Mouse (Mus musculus) forebrain, embryonic 11.5 days (tissue): ENCODE data around the gene 2310057N15Rik. TPM values are rescaled to one million over a fixed set of nuclear protein-coding genes. Genes with fewer than 3 reads are reported as not detected.
"Not testable (repeated sequence)": the region's sequence is repeated elsewhere in the genome, so short reads cannot be mapped to it uniquely, and the experiment has no call there.

ENCODE experiments used
- ATAC-seq: fragments of 200-750 bp; cut with Nextera tagmentation; replicated peaks from 2 replicates; pipeline ENCODE4 v1.8.0; 2017; ENCODE audit warnings: moderate TSS enrichment; ENCODE audit not compliant: low FRiP score
- DNase-seq: peaks from one replicate; pipeline ENCODE4 v3.0.0-alpha.2; 2017; ENCODE audit warnings: low spot score
- H3K27ac ChIP-seq: fragments of 300-500 bp; sonication (generic); 2 replicates; pipeline ENCODE4 v1.5.1; 2014; ENCODE audit warnings: low read depth, low read length
- H3K27me3 ChIP-seq: fragments of 300-500 bp; sonication (generic); 2 replicates; pipeline ENCODE4 v1.6.1; 2014; ENCODE audit warnings: mild to moderate bottlenecking, low read length, mixed read lengths; ENCODE audit not compliant: control insufficient read depth, insufficient read depth
- H3K36me3 ChIP-seq: fragments of 300-500 bp; sonication (generic); 2 replicates; pipeline ENCODE4 v1.6.1; 2014; ENCODE audit warnings: mild to moderate bottlenecking, low read length, moderate library complexity, mixed read lengths; ENCODE audit not compliant: control insufficient read depth, insufficient read depth
- H3K4me1 ChIP-seq: fragments of 300-500 bp; sonication (generic); replicated peaks from 2 replicates; pipeline ENCODE4 v1.6.1; 2014; ENCODE audit warnings: low read length, mixed read lengths; ENCODE audit not compliant: control insufficient read depth, insufficient read depth
- H3K4me2 ChIP-seq: fragments of 300-500 bp; sonication (generic); 2 replicates; pipeline ENCODE4 v1.6.1; 2014; ENCODE audit warnings: low read depth, mild to moderate bottlenecking, low read length, moderate library complexity, mixed read lengths; ENCODE audit not compliant: severe bottlenecking
- H3K4me3 ChIP-seq: fragments of 300-500 bp; sonication (generic); 2 replicates; pipeline ENCODE4 v1.5.1; 2014; ENCODE audit warnings: low read depth, low read length
- H3K9ac ChIP-seq: fragments of 300-500 bp; sonication (generic); 2 replicates; pipeline ENCODE4 v1.6.1; 2014; ENCODE audit warnings: low read length
- H3K9me3 ChIP-seq: fragments of 300-500 bp; sonication (generic); 2 replicates; pipeline ENCODE4 v1.6.1; 2016; ENCODE audit warnings: low read length, mixed read lengths; ENCODE audit not compliant: control insufficient read depth
- WGBS: fragments of 180-500 bp; shearing (Covaris S2); extraction: QIAGEN DNeasy Blood & Tissue Kit; methylation state at CpG from one replicate; pipeline ENCODE4 v1.1.7; 2014; 5-methylcytosine and 5-hydroxymethylcytosine counted together
- polyA plus RNA-seq: library from polyadenylated mRNA; unstranded; fragments of >200 nt; fragmentation: Nextera tagmentation; extraction: Ambion mirVana; gene quantifications from 2 replicates; pipeline ENCODE4 v1.2.1, GENCODE M21; 2014

2310057N15Rik gene
- not detected in 2 replicates for polyA plus RNA-seq

- Histone ChIP-seq H3K36me3 (no peaks in the 10 kb centered on the region), H3K27me3 (no peaks in the 10 kb centered on the region), H3K9ac (no peak within 1 kb of the TSS), H3K9me3 (no peaks in the 10 kb centered on the region), H3K27ac (no peak within 1 kb of the TSS), H3K4me2 (no peak within 1 kb of the TSS), H3K4me3 (no peak within 1 kb of the TSS), H3K4me1 (no peaks in the 10 kb centered on the region)
- 92% methylated on average over 2 of the region's 2 CpGs for WGBS
- ATAC-seq (no peak), DNase-seq (no peak)
These were observed at the start of gene 2310057N15Rik for GRCm38 (mm10) chr16:88774106-88774505. Gene 2310057N15Rik, minus strand, starts transcription at chr16:88774206.

DNA sequence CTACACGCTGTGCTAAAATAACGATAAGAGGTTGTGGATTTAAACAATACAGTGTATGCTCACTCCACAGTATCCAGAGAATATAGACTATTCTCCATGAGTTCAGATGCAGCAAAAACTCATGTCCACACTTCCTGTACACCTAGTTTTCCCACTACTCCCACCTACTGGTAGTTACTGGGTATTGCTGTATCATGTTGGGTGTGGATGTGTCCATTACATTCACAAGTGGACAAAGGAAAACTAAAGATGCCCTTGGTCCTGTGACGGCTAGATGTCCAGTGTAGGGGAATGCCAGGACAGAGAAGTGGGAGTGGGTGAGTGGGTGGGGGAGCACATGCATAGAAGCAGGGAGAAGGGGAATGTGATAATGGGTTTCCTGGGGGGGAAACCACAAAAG is 49.7 kb upstream of the 2310057N15Rik start:
- Histone ChIP-seq H3K9me3 (no peaks in the 10 kb centered on the region), H3K36me3 (no peaks in the 10 kb centered on the region), H3K27ac (no peak overlapping the region), H3K4me3 (no peak overlapping the region), H3K4me2 (no peak overlapping the region), H3K27me3 (no peaks in the 10 kb centered on the region), H3K4me1 (no peaks in the 10 kb centered on the region), H3K9ac (no peak overlapping the region)
- peak; percentile 64 for ATAC-seq
- WGBS, result 74% methylated on average over 3 of the region's 3 CpGs
- DNase-seq, result no peak

DNA sequence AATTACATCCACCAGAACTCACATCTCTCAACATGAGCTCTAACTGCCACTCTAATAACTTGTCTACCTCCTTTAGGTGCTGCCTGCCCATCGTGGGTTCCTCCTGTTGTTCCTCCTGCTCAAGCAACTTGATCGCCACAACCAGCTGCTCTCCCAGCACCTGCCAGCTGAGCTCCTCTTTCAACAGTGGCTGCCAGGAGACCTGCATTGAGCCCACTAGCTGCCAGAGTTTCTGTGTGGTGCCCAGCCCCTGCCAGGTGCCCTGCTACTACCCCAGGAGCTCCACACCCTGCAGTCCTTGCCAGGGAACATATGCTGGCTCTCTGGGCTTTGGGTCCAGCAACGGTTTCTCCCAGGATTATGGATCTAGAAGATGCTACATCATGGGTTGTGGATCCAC is 46.1 kb upstream of the 2310057N15Rik start, which contains the start of gene Krtap15:
Gene Krtap15 (plus strand): TSS at position 150 of the 400 bp plus-strand sequence.
- Histone ChIP-seq H3K36me3 (no peaks in the 10 kb centered on the region), H3K9ac (no peak within 1 kb of the TSS), H3K27ac (no peak within 1 kb of the TSS), H3K4me2 (no peak within 1 kb of the TSS), H3K4me3 (no peak within 1 kb of the TSS), H3K4me1 (no peaks in the 10 kb centered on the region), H3K9me3 (no peaks in the 10 kb centered on the region), H3K27me3 (no peaks in the 10 kb centered on the region)
- 74% methylated on average over 3 of the region's 3 CpGs for WGBS
- DNase-seq (no peak), ATAC-seq (no peak)

DNA sequence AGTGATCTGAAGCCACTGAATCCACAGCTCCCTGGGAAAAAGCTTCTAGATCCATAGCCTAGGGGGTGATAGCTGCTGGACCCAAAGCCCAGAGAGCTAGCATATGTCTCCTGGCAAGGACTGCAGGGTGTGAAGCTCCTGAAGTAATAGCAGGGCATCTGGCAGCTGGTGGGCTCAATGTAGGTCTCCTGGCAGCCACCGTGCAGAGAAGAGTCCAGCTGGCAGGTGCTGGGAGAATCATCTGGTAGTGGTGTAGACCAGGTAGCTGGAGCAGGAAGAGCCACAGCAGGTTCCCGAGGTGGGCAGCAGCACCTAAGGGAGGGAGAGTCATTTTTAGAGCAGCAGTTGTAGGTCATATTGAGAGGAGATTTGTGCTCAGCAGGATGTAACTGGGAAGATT is 37.8 kb upstream of the 2310057N15Rik start, which contains the start of gene Gm20741:
Gene Gm20741 (minus strand): TSS at position 394 of the 400 bp plus-strand sequence.
- Histone ChIP-seq H3K4me1 (no peaks in the 10 kb centered on the region), H3K4me3 (no peak within 1 kb of the TSS), H3K9ac (no peak within 1 kb of the TSS), H3K9me3 (no peaks in the 10 kb centered on the region), H3K27ac (no peak within 1 kb of the TSS), H3K27me3 (no peaks in the 10 kb centered on the region), H3K4me2 (no peak within 1 kb of the TSS), H3K36me3 (no peaks in the 10 kb centered on the region)
- no peak for ATAC-seq
- no peak for DNase-seq
- 78% methylated on average over 2 of the region's 2 CpGs for WGBS

GRCm38 (mm10) chr16:88786786-88787185 is 12.8 kb upstream of the 2310057N15Rik start:
- Histone ChIP-seq H3K27me3 (no peaks in the 10 kb centered on the region), H3K4me2 (no peak overlapping the region), H3K36me3 (no peaks in the 10 kb centered on the region), H3K9ac (no peak overlapping the region), H3K9me3 (no peaks in the 10 kb centered on the region), H3K4me3 (no peak overlapping the region), H3K27ac (no peak overlapping the region), H3K4me1 (no peaks in the 10 kb centered on the region)
- DNase-seq, result no peak
- ATAC-seq, result no peak
- WGBS, result 89% methylated on average over 2 of the region's 2 CpGs

DNA sequence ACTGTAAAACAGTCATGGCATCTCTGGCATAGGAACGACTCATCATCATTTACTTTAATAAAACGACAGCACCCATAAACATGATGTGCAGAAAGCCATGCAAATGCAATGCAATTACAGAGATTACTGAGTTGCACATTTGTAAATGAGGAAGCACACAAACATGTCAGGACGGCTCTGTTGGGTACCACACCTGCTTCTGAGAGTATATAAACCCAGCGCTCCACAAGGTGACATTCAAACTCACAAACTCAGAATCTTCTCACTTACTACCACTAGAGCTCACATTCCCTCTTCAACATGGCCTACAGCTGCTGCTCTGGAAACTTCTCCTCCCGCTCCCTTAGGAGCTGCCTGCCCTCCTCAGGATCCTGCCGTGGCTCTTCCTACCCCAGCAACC is 3.6 kb upstream of the 2310057N15Rik start, which contains the start of gene Gm5965:
Gene Gm5965 (plus strand): TSS at position 301 of the 400 bp plus-strand sequence.
- no peak within 1 kb of the TSS for H3K27ac ChIP-seq
- H3K27me3 ChIP-seq, result no peaks in the 10 kb centered on the region
- H3K9ac ChIP-seq, result no peak within 1 kb of the TSS
- DNase-seq (no peak), ATAC-seq (no peak)
- no peaks in the 10 kb centered on the region for H3K4me1 ChIP-seq
- WGBS, result 88% methylated on average over 6 of the region's 6 CpGs
- no peaks in the 10 kb centered on the region for H3K9me3 ChIP-seq
- H3K4me3 ChIP-seq, result no peak within 1 kb of the TSS
- no peak within 1 kb of the TSS for H3K4me2 ChIP-seq
- H3K36me3 ChIP-seq, result no peaks in the 10 kb centered on the region

GRCm38 (mm10) chr16:88758547-88758946 is 15.5 kb downstream of the 2310057N15Rik start, which contains the start of gene 2310034C09Rik:
Gene 2310034C09Rik, plus strand, starts transcription at chr16:88758847.
- not testable (repeated sequence) for H3K9ac ChIP-seq, H3K4me2 ChIP-seq, H3K27ac ChIP-seq, H3K27me3 ChIP-seq, H3K4me1 ChIP-seq, DNase-seq, H3K9me3 ChIP-seq, H3K4me3 ChIP-seq, ATAC-seq, H3K36me3 ChIP-seq
- 92% methylated on average over 3 of the region's 3 CpGs for WGBS

- not testable (repeated sequence) for H3K4me3 ChIP-seq, H3K9ac ChIP-seq, H3K4me2 ChIP-seq, H3K9me3 ChIP-seq, ATAC-seq, H3K27ac ChIP-seq, H3K27me3 ChIP-seq, H3K36me3 ChIP-seq, H3K4me1 ChIP-seq, DNase-seq
- WGBS, result 87% methylated on average over 3 of the region's 3 CpGs
These were observed 22.5 kb downstream of the 2310057N15Rik start, which contains the start of gene Krtap13 for GRCm38 (mm10) chr16:88751535-88751934. Gene Krtap13, minus strand, starts transcription at chr16:88751635.

- WGBS, result 70% methylated on average over 4 of the region's 4 CpGs
- Histone ChIP-seq H3K36me3 (no peaks in the 10 kb centered on the region), H3K9me3 (no peaks in the 10 kb centered on the region), H3K9ac (no peak overlapping the region), H3K4me2 (no peak overlapping the region), H3K27me3 (no peaks in the 10 kb centered on the region), H3K4me1 (no peaks in the 10 kb centered on the region), H3K4me3 (no peak overlapping the region), H3K27ac (no peak overlapping the region)
- DNase-seq, result no peak
- no peak for ATAC-seq
These were observed 26.1 kb downstream of the 2310057N15Rik start for GRCm38 (mm10) chr16:88747943-88748342.
